Mouse (Mus musculus): ENCODE data around the gene Usp35.

The Usp35 gene

GRCm38 (mm10) chr7:97347464-97347863 lies 15.6 kb upstream of the Usp35 start:
- in situ Hi-C loops (cut with MboI; ENCODE audit: unreplicated experiment in 2 of 2), result no loop called here

DNA sequence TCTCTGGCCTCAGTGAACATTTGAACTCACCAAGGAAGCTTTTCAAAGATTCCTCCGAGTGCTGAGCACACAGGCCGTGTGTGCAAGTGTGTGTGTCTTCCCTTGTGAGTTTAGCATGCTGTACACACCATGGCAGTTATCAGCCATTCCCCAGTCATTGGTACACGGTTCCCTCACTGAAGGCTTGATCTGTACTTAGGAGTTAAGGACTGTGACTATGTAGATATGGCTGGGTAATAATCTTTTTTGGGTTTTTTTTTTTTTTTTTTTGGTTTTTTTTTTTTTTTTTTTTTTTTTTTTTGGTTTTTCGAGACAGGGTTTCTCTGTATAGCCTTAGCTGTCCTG lies 15.0 kb upstream of the Usp35 start:
- in situ Hi-C loops (cut with MboI; ENCODE audit: unreplicated experiment in 2 of 2), result no loop called here

GRCm38 (mm10) chr7:97346111-97346821 lies 14.4 kb upstream of the Usp35 start:
- in situ Hi-C loops (cut with MboI; ENCODE audit: unreplicated experiment in 2 of 2), result no loop called here

GRCm38 (mm10) chr7:97345229-97345871 lies 13.5 kb upstream of the Usp35 start:
- in situ Hi-C loops (cut with MboI; ENCODE audit: unreplicated experiment in 2 of 2), result no loop called here

DNA sequence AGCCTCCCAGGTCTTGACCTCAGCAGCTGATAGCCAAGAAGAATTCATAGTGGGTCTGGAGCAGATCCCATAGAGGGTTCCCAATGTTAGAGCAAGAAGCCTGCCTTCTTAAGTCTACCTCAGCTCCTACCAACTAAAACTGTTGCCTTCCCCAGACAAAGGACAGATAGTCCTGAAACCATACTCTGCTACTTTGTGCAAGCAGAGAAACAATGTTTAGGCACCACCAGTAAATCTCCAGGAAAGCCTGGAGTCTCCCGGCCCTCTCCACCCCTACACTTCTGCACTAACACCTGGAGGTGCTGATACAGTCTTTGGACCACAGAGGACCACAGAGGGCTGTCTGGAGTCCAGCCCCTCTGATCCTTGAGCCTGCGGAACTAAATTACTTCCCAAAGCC lies 12.8 kb upstream of the Usp35 start:
- in situ Hi-C loops (cut with MboI; ENCODE audit: unreplicated experiment in 2 of 2), result no loop called here

GRCm38 (mm10) chr7:97342961-97343360 lies 11.1 kb upstream of the Usp35 start:
- in situ Hi-C loops (cut with MboI; ENCODE audit: unreplicated experiment in 2 of 2), result no loop called here

GRCm38 (mm10) chr7:97340907-97341849 lies 9.4 kb upstream of the Usp35 start:
- in situ Hi-C loops (cut with MboI; ENCODE audit: unreplicated experiment in 2 of 2), result no loop called here

DNA sequence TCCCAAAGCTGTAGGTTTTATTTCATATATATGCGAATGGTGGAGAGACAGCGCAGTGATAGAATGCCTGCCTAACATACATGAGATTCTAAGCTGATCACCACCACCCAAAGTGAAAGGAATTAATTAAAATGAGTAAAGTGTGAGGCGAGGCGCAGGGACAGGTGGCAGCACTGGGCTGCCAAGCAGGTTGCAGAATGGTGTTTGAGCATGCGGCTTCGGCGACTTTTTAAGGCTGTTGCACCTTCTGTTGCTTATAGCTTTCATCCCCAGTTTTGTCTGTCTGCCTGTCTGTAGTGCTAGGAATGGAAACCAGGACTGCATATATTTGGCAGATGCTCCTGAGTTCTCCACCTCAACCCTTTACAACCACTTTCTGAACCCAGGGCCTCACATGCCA lies 7.8 kb upstream of the Usp35 start:
- in situ Hi-C loops (cut with MboI; ENCODE audit: unreplicated experiment in 2 of 2), result no loop called here

- in situ Hi-C loops (cut with MboI; ENCODE audit: unreplicated experiment in 2 of 2), result no loop called here
Observed at GRCm38 (mm10) chr7:97338593-97338992, 6.8 kb upstream of the Usp35 start.

- in situ Hi-C loops (cut with MboI; ENCODE audit: unreplicated experiment in 2 of 2), result no loop called here
Observed at GRCm38 (mm10) chr7:97336678-97337077, 4.9 kb upstream of the Usp35 start.

DNA sequence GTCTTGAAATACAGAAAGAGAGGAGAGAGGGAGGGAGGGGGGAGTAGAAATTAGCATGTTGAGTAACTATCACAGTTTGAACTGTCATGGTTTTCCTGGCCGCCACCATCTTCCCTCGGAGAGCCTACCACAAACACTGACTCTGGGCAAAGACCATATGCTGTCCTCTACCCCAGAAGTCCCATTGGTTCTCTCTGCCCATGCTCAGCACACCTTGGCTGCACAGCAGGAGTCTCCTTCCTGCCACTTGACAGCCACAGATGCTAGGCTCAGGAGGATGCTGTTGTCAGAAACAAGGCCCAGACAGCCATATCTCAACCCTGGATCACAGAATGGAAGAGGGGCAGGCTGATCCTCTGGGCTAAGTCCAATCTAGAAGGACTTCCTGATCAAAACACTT lies 2.6 kb upstream of the Usp35 start:
- in situ Hi-C loops (cut with MboI; ENCODE audit: unreplicated experiment in 2 of 2), result no loop called here

- in situ Hi-C loops (cut with MboI; ENCODE audit: unreplicated experiment in 2 of 2), result no loop called here
Observed at GRCm38 (mm10) chr7:97333113-97333898, 1.5 kb upstream of the Usp35 start.

GRCm38 (mm10) chr7:97332667-97333041 lies 834 bp upstream of the Usp35 start:
- in situ Hi-C loops (cut with MboI; ENCODE audit: unreplicated experiment in 2 of 2), result no loop called here

- in situ Hi-C loops (cut with MboI; ENCODE audit: unreplicated experiment in 2 of 2), result no loop called here
Observed at GRCm38 (mm10) chr7:97330931-97331645, 732 bp downstream of the Usp35 start.

DNA sequence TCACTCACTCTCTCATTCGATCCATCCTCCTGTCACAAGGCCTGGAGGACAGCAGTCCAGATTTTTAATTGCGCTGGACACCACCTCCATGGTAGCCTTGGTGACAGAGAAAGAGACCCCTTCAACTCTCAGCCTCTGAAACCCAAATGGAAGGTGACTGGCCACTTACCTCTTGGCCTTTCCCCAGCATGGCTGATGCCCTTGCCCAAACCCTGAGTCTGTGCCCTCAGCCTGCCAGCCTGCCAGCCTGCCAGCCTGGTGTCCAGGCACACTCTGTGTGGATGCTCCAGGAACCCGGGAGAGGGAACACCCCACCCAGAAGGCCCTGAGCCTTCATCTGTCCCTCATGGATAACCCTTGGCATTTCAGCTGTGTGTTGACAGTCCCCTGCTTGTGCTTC lies 2.1 kb downstream of the Usp35 start:
- in situ Hi-C loops (cut with MboI; ENCODE audit: unreplicated experiment in 2 of 2), result no loop called here

GRCm38 (mm10) chr7:97328891-97329588 lies 2.8 kb downstream of the Usp35 start:
- in situ Hi-C loops (cut with MboI; ENCODE audit: unreplicated experiment in 2 of 2), result no loop called here

- in situ Hi-C loops (cut with MboI; ENCODE audit: unreplicated experiment in 2 of 2), result no loop called here
Observed at GRCm38 (mm10) chr7:97327376-97327775, 4.4 kb downstream of the Usp35 start.

DNA sequence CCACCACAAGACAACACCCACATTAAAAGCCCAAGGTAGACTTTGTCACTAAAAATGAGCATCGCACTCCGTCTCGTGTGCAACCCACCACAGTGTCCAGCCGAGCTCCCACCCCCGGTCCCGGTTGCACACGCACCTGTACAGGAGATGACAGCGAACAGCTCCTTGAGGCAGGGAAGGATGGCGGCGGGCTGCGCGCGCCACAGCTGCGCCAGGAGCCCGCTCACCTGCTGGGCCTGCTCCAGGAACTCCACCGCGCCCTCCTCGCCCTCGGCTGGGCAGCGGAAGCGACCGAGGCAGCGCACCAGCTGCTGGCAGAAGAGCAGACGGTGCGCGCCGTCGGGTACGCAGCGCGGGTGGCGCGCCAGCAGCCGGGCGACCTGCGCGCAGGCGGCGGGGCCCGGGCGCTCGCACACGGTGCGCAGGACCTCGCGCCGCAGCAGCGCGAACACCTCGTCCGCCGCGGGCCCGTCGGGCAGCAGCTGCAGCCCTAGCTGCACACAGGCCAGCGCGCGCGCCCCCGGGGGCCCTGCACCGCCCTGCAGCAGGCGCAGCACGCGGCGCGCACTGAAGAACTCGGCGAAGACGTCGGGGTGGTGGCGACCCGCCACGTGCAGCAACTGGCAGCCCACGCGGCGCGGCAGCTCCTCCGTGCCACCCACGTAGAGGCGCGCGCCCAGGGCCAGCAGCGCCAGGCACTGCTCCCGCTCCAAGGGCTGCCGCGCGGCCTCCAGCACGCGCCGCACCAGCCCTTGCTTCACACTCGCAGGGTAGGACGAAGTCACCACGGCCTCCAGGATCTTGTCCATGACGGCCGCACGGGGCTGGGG lies 6.4 kb downstream of the Usp35 start:
- in situ Hi-C loops (cut with MboI; ENCODE audit: unreplicated experiment in 2 of 2), result no loop called here

DNA sequence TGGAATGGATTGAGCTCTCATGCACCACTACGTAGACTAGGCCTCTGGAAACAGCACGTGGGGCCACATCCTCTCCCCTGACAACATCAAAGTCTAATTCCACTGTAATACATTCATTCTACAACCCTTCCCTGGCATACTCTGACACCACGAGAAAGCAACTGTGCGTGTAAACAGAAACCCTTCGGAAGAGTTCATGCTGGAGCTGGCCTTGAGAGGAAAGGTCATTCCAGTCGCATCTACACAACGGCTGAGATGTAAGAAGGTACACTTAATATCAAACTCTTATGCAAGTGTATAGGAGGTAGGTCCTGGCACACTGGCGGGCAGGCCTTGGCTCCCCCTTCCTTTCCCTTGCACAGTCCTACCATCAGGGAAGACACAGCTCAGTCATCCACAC lies 7.5 kb downstream of the Usp35 start:
- in situ Hi-C loops (cut with MboI; ENCODE audit: unreplicated experiment in 2 of 2), result no loop called here
